Comparison of ENCODE assay signal across 9 mouse cellular contexts in genomic region chr2:144052410-144053065, GRCm38 (mm10). TPM values are rescaled to one million over a fixed set of nuclear protein-coding genes. Genes with fewer than 3 reads are reported as not detected.
DNase-seq lines count a peak whose midpoint lies in the region.
"Had no signal": no experiment of that assay in that cellular context is flagged by ENCODE, and none has a peak within 500 bp of the region (broad histone marks: within the 10 kb centered on the region; RNA-seq: fewer than 3 reads in every experiment).

No protein-coding gene starts in this region.

- peak; percentile 24 for DNase-seq in adrenal gland, postnatal 14 days
- DNase-seq in adrenal gland, adult 18-20 months (ENCODE audit: low spot score in 2 of 2), result no peak
- DNase-seq in Muller cell, postnatal 12 days (ENCODE audit: inconsistent ontology term), result peak; percentile 75
- peak; percentile 58 to 62 for DNase-seq in frontal cortex, postnatal 10 days (ENCODE audit: low spot score in 2 of 2)
- peak; percentile 84 to 85 for DNase-seq in layer of hippocampus, adult 8-10 months (ENCODE audit: low spot score in 2 of 2)
- DNase-seq in ovary, postnatal 14 days (ENCODE audit: low spot score), result peak; percentile 56
- no peak for DNase-seq in testis, postnatal 10 days (ENCODE audit: low spot score)
- no peak for DNase-seq in spleen, postnatal 14 days (ENCODE audit: low spot score in 2 of 2)

RNA-seq across cellular contexts. Expression of gene Banf2, which starts 19.7 kb away (rescaled TPM):
- total RNA-seq in adrenal gland, postnatal 14 days (2021), result not detected in 2 replicates
- not detected for total RNA-seq in adrenal gland, adult 18-20 months (2021)
- total RNA-seq in layer of hippocampus, adult 8-10 months (2022), result not detected
- total RNA-seq: hematopoietic stem cell, adult 5-6 weeks had no signal

RNA-seq across cellular contexts. Expression of gene Rrbp1, which starts 41.5 kb away (rescaled TPM):
- 174 and 205 TPM in 2 replicates for total RNA-seq in adrenal gland, postnatal 14 days (2021)
- 100 to 1,000 TPM; 152 to 176 TPM for total RNA-seq in adrenal gland, adult 18-20 months (2021)
- total RNA-seq in layer of hippocampus, adult 8-10 months (2022), result 10 to 100 TPM; 46.6 to 98.4 (median 68.6) TPM

Comparison
In these comparisons a context has a peak if more than half of its experiments do, and no peak if none do; other contexts are left out.
1. DNase-seq: peak in adrenal gland, postnatal 14 days (single experiment), Muller cell, postnatal 12 days (single experiment), frontal cortex, postnatal 10 days (2 of 2), layer of hippocampus, adult 8-10 months (2 of 2) and ovary, postnatal 14 days (single experiment); none in adrenal gland, adult 18-20 months (0 of 2), testis, postnatal 10 days (single experiment) and spleen, postnatal 14 days (0 of 2).